Mouse (Mus musculus) embryonic fibroblast, embryonic 13.5 days (primary cell): ENCODE results near the gene Rhobtb3.

Experiments used
- CTCF ChIP-seq: IDR thresholded peaks from 2 replicates; pipeline ENCODE4 v1.5.1; 2011; ENCODE audit warnings: mild to moderate bottlenecking, control low read depth, low read length, moderate library complexity, borderline replicate concordance; ENCODE audit not compliant: insufficient read depth
- POLR2A ChIP-seq: IDR thresholded peaks from 2 replicates; pipeline ENCODE4 v1.6.1; 2011; ENCODE audit warnings: low read depth, mild to moderate bottlenecking, control low read depth, low read length, moderate library complexity

DNA sequence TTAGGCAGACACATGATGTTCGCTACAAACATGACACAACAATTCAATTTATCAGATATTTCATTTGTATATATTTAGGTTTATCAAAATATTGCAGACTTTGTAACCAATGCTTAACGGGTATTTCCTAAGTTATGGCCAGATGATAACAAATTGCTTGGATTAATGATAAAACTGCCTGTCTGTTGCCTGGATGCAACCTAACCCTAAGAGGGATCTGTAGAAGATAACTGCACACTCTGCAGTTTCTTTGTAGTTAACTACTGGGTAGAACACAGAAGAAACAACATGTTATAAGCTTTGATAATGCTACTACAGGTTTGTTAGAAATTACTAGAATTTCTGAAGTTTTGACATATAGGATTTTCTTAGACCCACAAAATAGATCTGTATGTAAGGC, 32.5 kb upstream of the Rhobtb3 start:
- TF ChIP-seq POLR2A (no peak), CTCF (no peak)
